Mouse (Mus musculus): ENCODE measurements around the gene Masp2. TPM values are rescaled to one million over a fixed set of nuclear protein-coding genes. Genes with fewer than 3 reads are reported as not detected.
A peak's percentile ranks its signal among the peaks of the same experiment; 100 is the strongest.

The Masp2 gene
- total RNA-seq, 2 experiments from 2014 or later: 1.2 to 2.3 TPM

- DNase-seq (ENCODE audit: low spot score in 2 of 2): no peak
Measured at GRCm38 (mm10) chr4:148633395-148634061, 31.2 kb downstream of the Masp2 start.

- DNase-seq (ENCODE audit: low spot score in 2 of 2): no peak
Measured at GRCm38 (mm10) chr4:148635309-148635708, 33.0 kb downstream of the Masp2 start.

GRCm38 (mm10) chr4:148638302-148638701 is 35.9 kb downstream of the Masp2 start:
- no peak for DNase-seq (ENCODE audit: low spot score in 2 of 2)

- no peak for DNase-seq (ENCODE audit: low spot score in 2 of 2)
Measured at GRCm38 (mm10) chr4:148639455-148639854, 37.1 kb downstream of the Masp2 start.

GRCm38 (mm10) chr4:148641121-148641520 is 38.8 kb downstream of the Masp2 start:
- DNase-seq (ENCODE audit: low spot score in 2 of 2): no peak

- no peak for DNase-seq (ENCODE audit: low spot score in 2 of 2)
Measured at GRCm38 (mm10) chr4:148643291-148644156, 41.2 kb downstream of the Masp2 start, which contains the start of gene Gm572. Gene Gm572 (plus strand): TSS chr4:148643317.

- DNase-seq (ENCODE audit: low spot score in 2 of 2): peak; percentile 62 to 67
Measured at GRCm38 (mm10) chr4:148644157-148644511, 41.8 kb downstream of the Masp2 start.

- no peak for DNase-seq (ENCODE audit: low spot score in 2 of 2)
Measured at GRCm38 (mm10) chr4:148644926-148645325, 42.6 kb downstream of the Masp2 start.

- DNase-seq (ENCODE audit: low spot score in 2 of 2): peak in 1 of 2 experiments; percentile 29
Measured at GRCm38 (mm10) chr4:148646616-148647015, 44.3 kb downstream of the Masp2 start.

- DNase-seq (ENCODE audit: low spot score in 2 of 2): no peak
Measured at GRCm38 (mm10) chr4:148649309-148649708, 47.0 kb downstream of the Masp2 start.

- no peak for DNase-seq (ENCODE audit: low spot score in 2 of 2)
Measured at GRCm38 (mm10) chr4:148651045-148651444, 48.7 kb downstream of the Masp2 start.

- DNase-seq (ENCODE audit: low spot score in 2 of 2): peak in 1 of 2 experiments; percentile 51
Measured at GRCm38 (mm10) chr4:148654701-148655398, 52.5 kb downstream of the Masp2 start.

- DNase-seq (ENCODE audit: low spot score in 2 of 2): no peak
Measured at GRCm38 (mm10) chr4:148656691-148657258, 54.4 kb downstream of the Masp2 start.

GRCm38 (mm10) chr4:148657776-148658175 is 55.4 kb downstream of the Masp2 start:
- DNase-seq (ENCODE audit: low spot score in 2 of 2): no peak

- no peak for DNase-seq (ENCODE audit: low spot score in 2 of 2)
Measured at GRCm38 (mm10) chr4:148660174-148660573, 57.8 kb downstream of the Masp2 start.

GRCm38 (mm10) chr4:148662168-148662965 is 60.0 kb downstream of the Masp2 start:
- DNase-seq (ENCODE audit: low spot score in 2 of 2): peak; percentile 75 to 80

- no peak for DNase-seq (ENCODE audit: low spot score in 2 of 2)
Measured at GRCm38 (mm10) chr4:148663326-148663725, 61.0 kb downstream of the Masp2 start.

GRCm38 (mm10) chr4:148664021-148664420 is 61.7 kb downstream of the Masp2 start:
- no peak for DNase-seq (ENCODE audit: low spot score in 2 of 2)
